Mouse (Mus musculus) neutrophil, adult 59 days (primary cell): ENCODE data around the gene Plekhs1. TPM values are rescaled to one million over a fixed set of nuclear protein-coding genes. Genes with fewer than 3 reads are reported as not detected.

Experiments used
- total RNA-seq, 2 experiments: library from RNA; stranded (reverse); gene quantifications; 1 replicate in 1 of 2; 2 replicates in 1 of 2; pipeline ENCODE4 v1.2.4; 2023

Gene Plekhs1
- total RNA-seq, result 1 to 10 TPM; 1.1 to 1.4 TPM

DNA sequence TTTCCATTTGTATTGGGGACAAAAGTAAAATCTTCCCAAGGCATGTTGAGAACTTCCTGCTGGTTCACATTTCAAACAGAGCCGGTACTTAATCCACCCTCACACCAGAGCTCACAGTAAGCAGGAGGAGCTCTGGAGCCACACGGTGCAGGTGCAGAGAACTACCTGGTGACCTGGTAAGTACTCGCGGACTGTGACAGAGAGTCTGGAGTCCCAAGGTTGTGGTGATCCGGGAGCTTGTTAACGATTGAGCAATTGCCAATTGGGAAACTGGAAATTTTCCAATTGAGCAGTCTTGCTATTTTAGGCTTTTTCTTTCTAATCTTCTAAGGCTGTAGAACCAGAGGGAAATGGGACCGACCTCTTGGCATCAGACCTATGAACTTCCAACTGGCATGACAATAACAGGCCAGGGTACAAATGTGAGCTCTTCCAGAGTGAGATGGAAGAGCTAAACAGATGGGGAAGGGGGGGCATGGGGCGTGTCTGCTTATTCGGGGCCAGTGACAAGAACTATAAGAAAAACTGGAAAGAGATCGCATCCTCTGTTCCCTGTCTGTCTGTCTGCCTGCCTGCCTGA, at the start of gene Plekhs1:
Gene Plekhs1, plus strand, starts transcription at position 119 of the 580 bp plus-strand sequence.

Other genes starting within 250 kb of the Plekhs1 start
- gene Habp2, start 174.5 kb upstream of the Plekhs1 start, total RNA-seq, result not detected
- under 1 TPM; 0.18 to 0.24 TPM for gene Nrap, start 71.6 kb upstream of the Plekhs1 start, total RNA-seq
- gene Casp7, start 64.5 kb upstream of the Plekhs1 start, total RNA-seq, result 10 to 100 TPM; 31.8 to 33.8 TPM
- gene Dclre1a, start 86.6 kb downstream of the Plekhs1 start, total RNA-seq, result 10 to 100 TPM; 11.3 to 11.8 TPM
- 10 to 100 TPM; 16.7 to 21.4 TPM for gene Nhlrc2, start 86.6 kb downstream of the Plekhs1 start, total RNA-seq